Mouse (Mus musculus): ENCODE measurements around the gene Rac2. TPM values are rescaled to one million over a fixed set of nuclear protein-coding genes. Genes with fewer than 3 reads are reported as not detected.

Gene Rac2
- total and polyA plus RNA-seq, 3 experiments: 160 to 942 (median 453) TPM

GRCm38 (mm10) chr15:78510736-78511135 lies 61.8 kb downstream of the Rac2 start:
- peak overlapping the region; percentile 97 for H3K27ac ChIP-seq (ENCODE audit: insufficient read depth, low read depth)

GRCm38 (mm10) chr15:78510121-78510576 lies 62.4 kb downstream of the Rac2 start:
- peak overlapping the region; percentile 97 for H3K27ac ChIP-seq (ENCODE audit: insufficient read depth, low read depth)
- no peaks in the 10 kb centered on the region for H3K27me3 ChIP-seq (replicated peaks)
- H3K4me3 ChIP-seq (replicated peaks in 1 of 3; ENCODE audit: low read depth in 2 of 3, low read length in 2 of 3, poor library complexity in 1 of 3): peak overlapping the region in 2 of 3 experiments; percentile 7 to 12
- H3K79me2 ChIP-seq (replicated peaks; ENCODE audit: control insufficient read depth, extremely low read depth, insufficient read depth, poor library complexity, severe bottlenecking): no peaks in the 10 kb centered on the region
- in situ Hi-C loops (cut with MboI; ENCODE audit: low pct_ligation_motif_present, low pct_unique_long_range_greater_than_20kb, low sequenced_read_pairs): loop anchor here (5.0 kb wide), 1 partner anchor 63 kb away; no protein-coding TSS in a partner anchor
- H3K4me1 ChIP-seq (ENCODE audit: control insufficient read depth in 1 of 2, insufficient read depth in 2 of 2): peaks cover 30 to 70% of the 10 kb centered on the region in 2 experiments
- H3K9ac ChIP-seq (ENCODE audit: insufficient read depth, low read depth): peak overlapping the region; percentile 54
- dilution Hi-C loops (cut with MboI; ENCODE audit: extremely low pct_ligation_motif_present, extremely low pct_unique_long_range_greater_than_20kb, low sequenced_read_pairs): no loop called here
- peak overlapping the region; percentile 55 for H3K4me2 ChIP-seq (ENCODE audit: insufficient read depth, low read depth, poor library complexity, severe bottlenecking)
- DNase-seq (ENCODE audit: extremely low read depth): peak; percentile 96
- H3K9me3 ChIP-seq (replicated peaks; ENCODE audit: low read length): peaks cover 4% of the 10 kb centered on the region
- H3K36me3 ChIP-seq (replicated peaks in 1 of 2; ENCODE audit: control insufficient read depth in 1 of 2, insufficient read depth in 1 of 2, low read length in 1 of 2): peaks cover 0 to 2% of the 10 kb centered on the region in 2 experiments
- TF ChIP-seq ELF1 (IDR thresholded peaks at IDR 0.05; ENCODE audit: low read depth, low read length) (peak; percentile 36; the same call in 1 of the 2 replicates), ZC3H11A (IDR thresholded peaks at IDR 0.05; ENCODE audit: low read depth, low read length) (no peak), RAD21 (IDR thresholded peaks at IDR 0.05; ENCODE audit: low read depth, low read length) (no peak; the same call in 1 of the 2 replicates), IRF4 (IDR thresholded peaks at IDR 0.05; ENCODE audit: low read depth, low read length) (peak; percentile 99), BHLHE40 (IDR thresholded peaks at IDR 0.05; ENCODE audit: low read depth, low read length) (peak; percentile 93), NRF1 (IDR thresholded peaks at IDR 0.05; ENCODE audit: low read depth, low read length) (peak; percentile 17; the same call in 1 of the 2 replicates), MAZ (IDR thresholded peaks at IDR 0.05; ENCODE audit: low read depth, low read length) (peak; percentile 90), ZMIZ1 (IDR thresholded peaks at IDR 0.05; ENCODE audit: low read depth, low read length) (peak; percentile 60; the same call in 1 of the 2 replicates), ZKSCAN1 (IDR thresholded peaks at IDR 0.05; ENCODE audit: borderline replicate concordance, low read depth, low read length) (no peak), JUN (IDR thresholded peaks at IDR 0.05; ENCODE audit: insufficient read depth, low read depth, low read length) (peak; percentile 68), POLR2AphosphoS2 (IDR thresholded peaks at IDR 0.05; ENCODE audit: low read depth, low read length) (no peak), UBTF (IDR thresholded peaks at IDR 0.05; ENCODE audit: low read depth, low read length) (peak; percentile 89), GABPA (IDR thresholded peaks at IDR 0.05; ENCODE audit: insufficient replicate concordance, low read depth, low read length) (no peak), KAT2A (IDR thresholded peaks at IDR 0.05; ENCODE audit: insufficient replicate concordance, low read length) (0 out of 2 replicates have a peak, but pooled peaks have one; percentile 63), USF1 (IDR thresholded peaks at IDR 0.05; ENCODE audit: low read depth, low read length) (no peak), ZNF384 (IDR thresholded peaks at IDR 0.05; ENCODE audit: low read depth, low read length) (no peak), RCOR1 (conservative IDR thresholded peaks at IDR 0.05; ENCODE audit: low read depth, low read length) (peak; percentile 92), TCF12 (IDR thresholded peaks at IDR 0.05; ENCODE audit: low read depth, low read length) (peak; percentile 98), PAX5 (IDR thresholded peaks at IDR 0.05; ENCODE audit: low read length) (no peak), NELFE (IDR thresholded peaks at IDR 0.05; ENCODE audit: low read depth, low read length) (0 out of 2 replicates have a peak, but pooled peaks have one; percentile 36), CHD2 (IDR thresholded peaks at IDR 0.05; ENCODE audit: low read length) (peak; percentile 85), MEF2A (IDR thresholded peaks at IDR 0.05; ENCODE audit: borderline replicate concordance, low read depth, low read length) (peak; percentile 96), ETS1 (conservative IDR thresholded peaks at IDR 0.05; ENCODE audit: low read depth, low read length) (peak; percentile 97), SMC3 (IDR thresholded peaks at IDR 0.05; ENCODE audit: low read depth, low read length) (no peak; the same call in 1 of the 2 replicates), CTCF (conservative IDR thresholded peaks at IDR 0.05 in 1 of 2, IDR thresholded peaks at IDR 0.05 in 1 of 2; ENCODE audit: low read depth in 2 of 2, low read length in 2 of 2) (no peak), HCFC1 (IDR thresholded peaks at IDR 0.05; ENCODE audit: low read depth, low read length) (no peak; the same call in 1 of the 2 replicates)

More at GRCm38 (mm10) chr15:78510736-78511135, 61.8 kb downstream of the Rac2 start:
- H3K79me2 ChIP-seq (replicated peaks; ENCODE audit: control insufficient read depth, extremely low read depth, insufficient read depth, poor library complexity, severe bottlenecking): no peaks in the 10 kb centered on the region
- peak overlapping the region; percentile 54 for H3K4me2 ChIP-seq (ENCODE audit: insufficient read depth, low read depth, poor library complexity, severe bottlenecking)
- peak; percentile 38; the same call in 1 of the 2 replicates for TF ChIP-seq EP300 (IDR thresholded peaks at IDR 0.05; ENCODE audit: low read length)
- TF ChIP-seq CHD1 (IDR thresholded peaks at IDR 0.05; ENCODE audit: low read depth, low read length): no peak
- TF ChIP-seq TCF12 (IDR thresholded peaks at IDR 0.05; ENCODE audit: low read depth, low read length): peak; percentile 32; the same call in 1 of the 2 replicates
- TF ChIP-seq NRF1 (IDR thresholded peaks at IDR 0.05; ENCODE audit: low read depth, low read length): no peak
- no peak for TF ChIP-seq ZC3H11A (IDR thresholded peaks at IDR 0.05; ENCODE audit: low read depth, low read length)
- 0 out of 2 replicates have a peak, but pooled peaks have one; percentile 21 for TF ChIP-seq NELFE (IDR thresholded peaks at IDR 0.05; ENCODE audit: low read depth, low read length)
- TF ChIP-seq USF1 (IDR thresholded peaks at IDR 0.05; ENCODE audit: low read depth, low read length): no peak
- no peak for TF ChIP-seq JUN (IDR thresholded peaks at IDR 0.05; ENCODE audit: insufficient read depth, low read depth, low read length)
- TF ChIP-seq MYC (IDR thresholded peaks at IDR 0.05; ENCODE audit: low read depth, low read length): no peak
- TF ChIP-seq BHLHE40 (IDR thresholded peaks at IDR 0.05; ENCODE audit: low read depth, low read length): peak; percentile 64; the same call in 1 of the 2 replicates
- peak; percentile 31; the same call in 1 of the 2 replicates for TF ChIP-seq MAX (IDR thresholded peaks at IDR 0.05; ENCODE audit: low read length)
- peak; percentile 49; the same call in 1 of the 2 replicates for TF ChIP-seq ETS1 (conservative IDR thresholded peaks at IDR 0.05; ENCODE audit: low read depth, low read length)
- dilution Hi-C loops (cut with MboI; ENCODE audit: extremely low pct_ligation_motif_present, extremely low pct_unique_long_range_greater_than_20kb, low sequenced_read_pairs) (no loop called here), in situ Hi-C loops (cut with MboI; ENCODE audit: low pct_ligation_motif_present, low pct_unique_long_range_greater_than_20kb, low sequenced_read_pairs) (loop anchor here (5.0 kb wide), 1 partner anchor 63 kb away; no protein-coding TSS in a partner anchor)
- H3K4me1 ChIP-seq (ENCODE audit: control insufficient read depth in 1 of 2, insufficient read depth in 2 of 2): peaks cover 32 to 75% of the 10 kb centered on the region in 2 experiments
- H3K36me3 ChIP-seq (replicated peaks in 1 of 2; ENCODE audit: control insufficient read depth in 1 of 2, insufficient read depth in 1 of 2, low read length in 1 of 2): no peaks in the 10 kb centered on the region
- no peaks in the 10 kb centered on the region for H3K9me3 ChIP-seq (replicated peaks; ENCODE audit: low read length)
- peak overlapping the region; percentile 54 for H3K9ac ChIP-seq (ENCODE audit: insufficient read depth, low read depth)
- peak overlapping the region in 1 of 3 experiments; percentile 6 for H3K4me3 ChIP-seq (replicated peaks in 1 of 3; ENCODE audit: low read depth in 2 of 3, low read length in 2 of 3, poor library complexity in 1 of 3)
- peak; percentile 69 for DNase-seq (ENCODE audit: extremely low read depth)
- no peaks in the 10 kb centered on the region for H3K27me3 ChIP-seq (replicated peaks)

Measured in CH12.LX (cell line).